Mouse (Mus musculus): ENCODE data around the gene Tesc.

GRCm38 (mm10) chr5:118028191-118029034 lies 870 bp downstream of the Tesc start:
- TF ChIP-seq CTCF (IDR thresholded peaks at IDR 0.05; ENCODE audit: control insufficient read depth, insufficient read depth, low read length) (no peak), POLR2A (IDR thresholded peaks at IDR 0.05; ENCODE audit: borderline replicate concordance, control insufficient read depth, low read depth, low read length) (no peak; the same call in 1 of the 2 replicates)

Data from bone marrow, adult 2 months (tissue).